Mouse (Mus musculus): Measurements from ENCODE around the gene Tmem135. TPM values are rescaled to one million over a fixed set of nuclear protein-coding genes. Genes with fewer than 3 reads are reported as not detected.

The Tmem135 gene
- total RNA-seq, 4 experiments from 2014 or later, result 30.3 to 39.6 (median 36.3) TPM

DNA sequence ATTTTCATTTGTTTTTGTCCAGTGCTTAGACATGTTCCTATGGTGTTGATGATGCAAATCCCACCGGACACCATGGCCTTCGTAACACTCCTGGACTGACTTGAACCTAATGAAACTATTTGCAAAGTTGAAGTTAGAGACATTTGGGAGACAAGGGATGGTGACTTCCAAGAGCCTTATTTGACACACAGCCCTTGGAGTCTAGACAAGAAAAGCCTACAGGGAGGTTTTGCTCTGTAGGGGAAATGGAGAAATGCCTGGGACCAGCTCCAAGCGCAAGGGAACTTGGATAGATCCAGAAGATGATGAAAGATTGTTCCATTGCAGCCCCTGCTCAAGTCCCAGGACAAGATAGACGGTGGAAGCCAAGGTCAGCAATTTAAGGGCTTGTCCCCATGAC lies 304.3 kb downstream of the Tmem135 start:
- DNase-seq (ENCODE audit: low spot score), result peak; percentile 70

Small RNAs within 50 kb of the gene (microRNA-seq; reads per million reads assigned to microRNA genes)
- gene Gm22171, result not detected
- gene Gm24659, result not detected

Other genes with a start within 250 kb of the Tmem135 start
- gene Fzd4, start 133 bp upstream of the Tmem135 start, total RNA-seq (2022), result 10 to 100 TPM; 23.6 to 31.0 (median 28.6) TPM
- 10 to 100 TPM; 12.3 to 19.3 (median 17.8) TPM for gene Prss23, start 123.0 kb upstream of the Tmem135 start, total RNA-seq (2022)
- 100 to 1,000 TPM; 141 to 151 (median 146) TPM for gene Me3, start 228.2 kb upstream of the Tmem135 start, total RNA-seq (2022)